Mouse (Mus musculus) olfactory bulb, adult 2 months (tissue): ENCODE measurements around the gene Gm49711. TPM values are rescaled to one million over a fixed set of nuclear protein-coding genes. Genes with fewer than 3 reads are reported as not detected.

Experiments used
- H3K27ac ChIP-seq: fragments of 200-500 bp; 2 replicates; pipeline ENCODE4 v1.5.1; 2012; ENCODE audit warnings: low read depth, low read length; ENCODE audit not compliant: insufficient read depth
- H3K4me1 ChIP-seq: fragments of 200-500 bp; 2 replicates; pipeline ENCODE4 v1.6.1; 2012; ENCODE audit warnings: low read length; ENCODE audit not compliant: control insufficient read depth, insufficient read depth
- H3K4me3 ChIP-seq: fragments of 200-500 bp; 2 replicates; pipeline ENCODE4 v1.5.1; 2012; ENCODE audit warnings: mild to moderate bottlenecking, low read depth, low read length, moderate library complexity; ENCODE audit not compliant: insufficient read depth
- CTCF ChIP-seq: fragments of 200-500 bp; IDR thresholded peaks from 2 replicates; pipeline ENCODE4 v1.5.1; 2012; ENCODE audit warnings: low read depth, mild to moderate bottlenecking, low read length, moderate library complexity; ENCODE audit not compliant: insufficient read depth
- POLR2A ChIP-seq: fragments of 200-500 bp; IDR thresholded peaks from 2 replicates; pipeline ENCODE4 v1.6.1; 2012; ENCODE audit warnings: mild to moderate bottlenecking, low read depth, low read length, moderate library complexity; ENCODE audit not compliant: insufficient read depth
- WGBS: fragments of 180-500 bp; shearing (Covaris S2); methylation state at CpG from one replicate; pipeline ENCODE4 v1.1.7; 2018; 5-methylcytosine and 5-hydroxymethylcytosine counted together
- polyA plus RNA-seq: library from polyadenylated mRNA; stranded (reverse); fragments of >200 nt; gene quantifications from 2 replicates; pipeline ENCODE4 v1.2.4, GENCODE M21; 2012; ENCODE audit warnings: low replicate concordance; ENCODE audit not compliant: missing spikeins, insufficient read depth, insufficient read length

The Gm49711 gene
- polyA plus RNA-seq, 1 experiment, result not detected

DNA sequence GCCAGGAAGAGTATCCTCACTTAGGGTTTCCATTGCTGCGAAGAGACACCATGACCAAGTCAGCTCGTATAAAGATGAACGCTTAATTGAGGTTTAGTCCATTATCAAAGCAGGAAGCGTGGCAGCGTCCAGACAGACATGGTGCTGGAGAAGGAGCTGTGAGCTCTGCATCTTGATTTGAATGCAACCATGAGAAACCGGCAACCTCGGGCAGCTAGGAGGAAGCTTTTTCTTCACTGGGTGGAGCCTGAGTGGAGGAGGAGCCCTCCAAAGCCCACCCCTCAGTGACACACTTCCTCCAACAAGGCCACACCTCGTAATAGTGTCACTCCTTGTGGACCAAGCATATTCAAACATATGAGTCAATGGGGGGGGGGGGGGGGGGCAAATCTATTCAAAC, 71.7 kb downstream of the Gm49711 start:
- TF ChIP-seq POLR2A (no peak), CTCF (no peak)
- Histone ChIP-seq H3K4me1 (peaks cover 10% of the 10 kb centered on the region), H3K27ac (no peak overlapping the region), H3K4me3 (no peak overlapping the region)
- 93% methylated on average over 8 of the region's 8 CpGs for WGBS

- WGBS, result 83% methylated on average over 4 of the region's 4 CpGs
- Histone ChIP-seq H3K4me1 (peaks cover 15% of the 10 kb centered on the region), H3K4me3 (no peak overlapping the region), H3K27ac (no peak overlapping the region)
- TF ChIP-seq POLR2A (no peak), CTCF (no peak)
Measured at GRCm38 (mm10) chr16:92132511-92132910, 74.4 kb downstream of the Gm49711 start.

- H3K4me3 ChIP-seq, result no peak overlapping the region
- TF ChIP-seq CTCF (no peak), POLR2A (no peak)
- H3K27ac ChIP-seq, result peak overlapping the region; percentile 53; the same call in 1 of the 2 replicates
- 53% methylated on average over 11 of the region's 11 CpGs for WGBS
- peaks cover 18% of the 10 kb centered on the region for H3K4me1 ChIP-seq
Measured at GRCm38 (mm10) chr16:92134148-92134764, 76.1 kb downstream of the Gm49711 start.

GRCm38 (mm10) chr16:92136275-92136674, 78.2 kb downstream of the Gm49711 start:
- Histone ChIP-seq H3K27ac (no peak overlapping the region), H3K4me1 (peaks cover 32% of the 10 kb centered on the region), H3K4me3 (no peak overlapping the region)
- TF ChIP-seq CTCF (no peak), POLR2A (no peak)
- 95% methylated on average over 15 of the region's 15 CpGs for WGBS

- no peak overlapping the region for H3K4me3 ChIP-seq
- TF ChIP-seq CTCF, result no peak
- TF ChIP-seq POLR2A, result no peak
- H3K4me1 ChIP-seq, result peaks cover 24% of the 10 kb centered on the region
- 34% methylated on average over 15 of the region's 15 CpGs for WGBS
- peak overlapping the region; percentile 59; the same call in 1 of the 2 replicates for H3K27ac ChIP-seq
Measured at GRCm38 (mm10) chr16:92139386-92140261, 81.5 kb downstream of the Gm49711 start.

GRCm38 (mm10) chr16:92140328-92140727, 82.2 kb downstream of the Gm49711 start:
- H3K4me3 ChIP-seq, result no peak overlapping the region
- WGBS, result 77% methylated on average over 9 of the region's 9 CpGs
- no peak overlapping the region for H3K27ac ChIP-seq
- no peak for TF ChIP-seq CTCF
- no peak for TF ChIP-seq POLR2A
- H3K4me1 ChIP-seq, result peaks cover 17% of the 10 kb centered on the region

DNA sequence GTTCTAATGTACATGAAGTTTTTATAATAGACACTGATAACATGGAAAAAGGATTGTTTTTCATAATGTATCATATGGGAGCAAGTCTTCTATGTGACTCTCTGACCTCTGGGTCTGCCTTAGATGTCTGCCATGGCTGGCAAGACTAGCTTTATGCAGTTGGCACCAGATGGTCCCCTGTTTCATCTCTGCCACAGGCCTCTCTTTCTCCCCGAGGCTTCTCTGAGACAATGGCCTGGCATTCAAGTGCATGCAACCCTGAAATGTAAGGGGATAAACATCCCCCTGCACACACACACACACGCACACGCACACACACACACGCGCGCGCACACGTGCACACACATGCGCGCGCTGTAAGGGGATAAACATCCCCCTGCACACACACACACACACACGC, 82.9 kb downstream of the Gm49711 start:
- H3K27ac ChIP-seq, result no peak overlapping the region
- TF ChIP-seq CTCF (no peak), POLR2A (no peak)
- 95% methylated on average over 12 of the region's 12 CpGs for WGBS
- H3K4me3 ChIP-seq, result no peak overlapping the region
- peaks cover 17% of the 10 kb centered on the region for H3K4me1 ChIP-seq

DNA sequence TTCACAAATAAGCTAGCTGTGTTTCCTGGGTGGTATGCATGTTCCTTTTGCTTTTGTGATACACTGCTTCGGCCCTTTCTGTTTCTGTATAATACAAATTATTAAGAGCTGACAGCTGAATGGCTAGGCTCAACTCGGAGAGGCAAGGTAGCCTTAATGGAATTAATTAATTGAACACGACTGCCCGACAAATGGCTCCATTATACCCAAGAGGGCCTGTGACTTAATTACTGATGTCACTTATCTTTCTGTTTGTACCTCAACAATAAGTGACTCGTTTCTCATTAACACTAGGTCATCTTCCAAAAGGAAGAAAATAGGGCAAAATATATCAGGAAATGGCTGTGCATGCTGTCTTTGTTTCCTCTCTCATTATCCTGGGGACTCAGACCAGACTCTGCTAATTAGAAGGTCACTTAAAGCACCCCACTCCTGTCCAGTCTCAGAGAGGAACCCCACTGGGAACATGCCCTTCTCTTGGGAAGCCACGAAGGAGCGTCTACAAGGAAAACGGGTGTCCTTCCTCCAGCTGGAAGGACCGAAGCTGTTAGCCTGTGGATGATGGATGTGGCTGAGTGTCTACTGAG, 84.4 kb downstream of the Gm49711 start:
- WGBS, result 71% methylated on average over 9 of the region's 9 CpGs
- Histone ChIP-seq H3K4me3 (no peak overlapping the region), H3K4me1 (peaks cover 17% of the 10 kb centered on the region), H3K27ac (no peak overlapping the region)
- TF ChIP-seq POLR2A (no peak), CTCF (no peak)

- Histone ChIP-seq H3K4me3 (no peak overlapping the region), H3K4me1 (no peaks in the 10 kb centered on the region), H3K27ac (no peak overlapping the region)
- TF ChIP-seq CTCF (no peak), POLR2A (no peak)
- WGBS, result 93% methylated on average over 12 of the region's 12 CpGs
Measured at GRCm38 (mm10) chr16:92147631-92148366, 89.7 kb downstream of the Gm49711 start.
